Mouse (Mus musculus) megakaryocyte, embryonic 14.5 days (primary cell): ENCODE results near the gene Cntd1.

Source experiments
- FLI1 ChIP-seq: IDR thresholded peaks from 2 replicates; pipeline ENCODE4 v1.6.1; 2012; ENCODE audit warnings: low read length, inconsistent platforms, mixed read lengths
- GATA1 ChIP-seq: IDR thresholded peaks from 3 replicates; pipeline ENCODE4 v1.6.1; 2012; ENCODE audit warnings: mixed read lengths, low read length, inconsistent platforms, borderline replicate concordance

GRCm38 (mm10) chr11:101277381-101278222 is 1.2 kb upstream of the Cntd1 start:
- TF ChIP-seq GATA1 (no peak), FLI1 (no peak)
